Mouse (Mus musculus) adrenal gland, adult 18-20 months (tissue): Measurements from ENCODE around the gene Gm10273. TPM values are rescaled to one million over a fixed set of nuclear protein-coding genes. Genes with fewer than 3 reads are reported as not detected.

Source experiments
- total RNA-seq, 2 experiments: library from RNA; stranded (reverse); gene quantifications; 1 replicate in 1 of 2; 2 replicates in 1 of 2; pipeline ENCODE4 v1.2.3; 2021

Gene Gm10273
- total RNA-seq, 2 experiments from 2014 or later = 64.8 to 84.7 TPM

Other genes starting within 250 kb of the Gm10273 start
- 10 to 100 TPM; 36.5 to 38.8 TPM for gene Sept10, start 173.8 kb upstream of the Gm10273 start, total RNA-seq
- gene Sowahc, start 173.7 kb upstream of the Gm10273 start, total RNA-seq = 10 to 100 TPM; 34.8 to 56.6 TPM
- gene P4ha1, start 72.3 kb upstream of the Gm10273 start, total RNA-seq = 100 to 1,000 TPM in 1 of 2 experiments, 10 to 100 TPM in 1; 82.5 to 154 TPM
- not detected for gene Pla2g12b, start 8.0 kb downstream of the Gm10273 start, total RNA-seq
- 1 to 10 TPM; 2.0 to 2.3 TPM for gene Oit3, start 46.1 kb downstream of the Gm10273 start, total RNA-seq
- not detected for gene Gm10322, start 220.4 kb downstream of the Gm10273 start, total RNA-seq
- gene Mcu, start 221.1 kb downstream of the Gm10273 start, total RNA-seq = 10 to 100 TPM; 26.2 to 36.8 TPM